Mouse (Mus musculus): Measurements from ENCODE around the gene Camta2.

Gene Camta2

DNA sequence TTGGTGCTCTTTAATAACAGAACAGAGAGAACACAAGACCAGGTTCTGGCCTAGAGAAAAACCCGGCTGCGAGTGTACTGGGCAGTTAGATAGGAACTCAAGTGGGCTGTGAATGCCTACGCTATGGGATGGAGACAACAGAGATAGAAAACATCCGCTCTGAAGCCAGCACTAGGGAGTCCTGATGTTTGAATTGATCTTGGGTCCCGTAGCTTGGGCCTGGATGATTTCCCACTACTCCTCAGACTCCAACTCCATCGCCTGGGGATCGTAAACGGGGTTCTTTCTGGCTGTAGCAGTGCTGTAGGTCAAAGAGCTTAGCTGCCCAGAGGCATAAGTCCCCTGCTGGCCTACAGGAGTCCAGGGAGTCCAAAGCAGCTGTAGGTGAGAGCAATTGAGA is 467 bp upstream of the Camta2 start:
- no peak for DNase-seq

DNA sequence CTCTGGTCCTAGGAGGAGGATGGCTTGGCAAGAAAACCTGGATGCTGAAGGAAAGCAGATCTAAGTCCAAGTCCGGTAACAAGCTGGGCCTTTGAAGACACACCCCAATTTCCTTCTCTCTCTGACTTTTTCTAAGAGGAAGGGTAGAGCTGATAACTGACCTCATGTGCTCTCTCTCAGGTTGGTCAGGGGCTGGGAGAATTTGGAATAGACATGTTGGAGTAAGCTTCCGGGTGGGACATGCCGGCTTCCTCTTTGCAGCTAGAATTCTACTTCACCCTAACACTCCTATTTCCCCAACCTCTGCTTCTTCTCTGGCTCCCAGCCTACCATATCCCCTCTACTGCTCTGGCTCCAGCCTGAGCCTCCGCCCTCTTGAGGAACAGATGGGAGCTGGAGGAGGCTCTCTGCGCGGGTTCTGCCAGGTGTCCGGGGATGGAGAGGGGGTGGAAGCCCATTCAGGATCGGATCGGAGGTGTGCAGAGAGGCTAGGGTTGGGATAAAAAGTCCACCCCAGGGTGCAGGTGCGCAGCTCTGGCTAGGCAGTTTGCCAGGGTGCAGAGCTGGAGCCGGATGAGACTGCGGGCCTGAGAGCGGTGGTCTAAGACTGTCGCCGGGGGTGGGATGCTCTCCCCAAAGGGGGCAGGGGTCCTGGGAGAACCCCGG is 871 bp downstream of the Camta2 start:
- DNase-seq, result peak; percentile 50

DNA sequence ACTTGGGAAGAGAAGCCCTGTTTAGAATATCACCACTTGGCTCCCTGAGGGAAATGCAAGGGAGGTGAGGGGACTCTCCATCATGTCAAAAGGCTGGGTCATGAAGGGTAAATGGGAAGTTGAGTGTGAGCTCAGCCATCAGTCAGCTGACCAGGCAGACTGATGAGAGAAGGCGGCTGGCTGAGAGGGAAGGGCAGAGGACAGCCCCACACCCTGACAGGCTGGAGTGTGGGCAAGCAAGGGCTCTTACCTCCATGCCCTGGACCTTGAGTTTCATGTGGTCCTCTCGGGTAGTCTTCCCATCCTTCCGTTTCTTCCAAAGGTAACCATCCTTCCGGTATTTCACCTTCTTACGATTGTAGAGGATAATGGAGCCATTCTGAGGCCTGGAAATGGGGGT is 4.3 kb downstream of the Camta2 start:
- DNase-seq, result no peak

DNA sequence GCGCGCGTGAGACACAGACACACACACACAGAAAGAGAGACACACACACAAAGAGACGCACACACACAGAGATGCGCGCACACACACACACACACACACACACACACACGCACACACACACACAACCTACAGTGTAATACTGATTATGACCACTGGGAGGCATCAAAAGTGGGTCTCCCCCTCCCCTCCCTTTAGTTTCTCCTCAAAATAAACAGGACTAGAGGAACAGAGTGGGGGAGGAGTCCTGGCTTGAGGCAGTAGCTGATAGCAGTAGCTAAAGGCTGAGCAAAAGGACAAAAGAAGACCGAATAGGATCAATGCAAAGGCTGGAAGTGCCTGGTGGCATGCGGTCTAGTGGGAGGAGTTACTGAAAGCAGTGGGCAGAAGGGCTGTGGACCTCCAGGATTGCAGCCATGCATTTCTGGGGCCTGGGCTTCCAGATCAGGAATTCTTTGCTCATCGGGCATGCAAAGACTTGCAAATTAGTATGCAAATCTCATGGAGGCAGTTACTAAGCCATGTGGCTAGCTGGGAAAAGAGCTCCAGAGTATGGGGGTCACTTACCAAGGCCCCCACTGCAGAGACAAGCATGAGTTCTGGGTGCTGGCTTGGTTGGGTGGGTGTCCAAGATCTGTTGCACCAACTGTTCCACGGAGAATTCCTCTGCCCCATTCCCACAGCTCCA is 5.9 kb downstream of the Camta2 start:
- peak; percentile 44 for DNase-seq

DNA sequence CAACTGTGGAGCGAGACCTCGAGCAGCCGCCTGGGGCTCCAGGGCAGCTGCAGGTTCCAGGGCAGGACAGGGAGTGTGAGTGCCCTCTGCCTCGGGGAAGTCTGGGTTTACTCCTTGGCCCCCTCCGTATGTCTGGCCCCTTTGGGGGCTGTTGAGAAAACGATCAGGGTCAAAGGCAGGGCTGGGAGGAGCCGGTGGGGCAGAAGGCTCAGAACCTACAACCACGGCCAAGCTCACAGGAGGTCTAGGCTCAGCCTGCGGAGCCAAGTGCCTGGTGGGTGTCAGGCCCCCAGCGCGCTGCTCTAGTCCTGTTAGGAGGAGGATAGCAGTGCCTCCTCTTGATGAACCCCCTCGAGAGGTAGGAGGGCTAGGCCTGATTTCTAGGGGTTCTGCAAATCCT is 6.7 kb downstream of the Camta2 start:
- DNase-seq, result no peak

DNA sequence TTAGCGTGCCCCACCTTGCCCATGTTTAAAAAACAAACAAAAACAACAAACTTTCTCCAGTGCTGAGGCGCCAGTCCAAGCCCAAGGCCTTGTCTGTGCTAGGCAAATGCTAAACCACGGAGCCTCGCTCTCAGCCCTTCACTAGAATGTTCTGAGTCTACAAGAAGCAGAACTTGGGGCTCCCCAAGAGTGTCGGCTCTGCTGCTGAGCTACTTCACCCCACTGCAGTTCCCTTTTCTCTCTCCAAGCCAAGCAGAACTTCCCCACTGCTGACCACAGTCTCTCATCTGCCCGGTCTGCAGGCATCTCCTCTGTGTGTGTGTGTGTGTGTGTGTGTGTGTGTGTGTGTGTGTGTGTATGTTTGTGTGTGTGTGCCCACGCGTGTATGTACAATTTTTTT is 8.0 kb downstream of the Camta2 start:
- DNase-seq, result no peak

DNA sequence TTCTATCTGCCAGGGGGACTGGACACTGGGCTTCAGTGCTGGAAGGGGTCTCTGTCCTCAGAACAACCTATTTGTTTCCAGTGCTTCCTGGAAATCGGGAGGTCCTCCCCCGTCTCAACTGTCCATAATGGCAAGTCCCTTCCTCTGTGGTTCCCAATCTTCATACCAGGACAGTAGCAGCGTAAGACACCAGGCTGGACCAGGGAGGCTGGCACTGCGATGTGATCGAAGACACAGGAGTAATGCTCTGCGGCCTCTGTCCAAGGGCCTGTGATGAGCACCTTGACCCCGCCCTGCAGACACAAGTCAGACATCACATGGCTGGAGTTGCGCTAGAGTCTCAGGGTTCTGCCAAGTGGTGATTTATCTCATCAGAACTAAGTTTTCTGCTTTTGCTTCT is 8.5 kb downstream of the Camta2 start:
- no peak for DNase-seq

DNA sequence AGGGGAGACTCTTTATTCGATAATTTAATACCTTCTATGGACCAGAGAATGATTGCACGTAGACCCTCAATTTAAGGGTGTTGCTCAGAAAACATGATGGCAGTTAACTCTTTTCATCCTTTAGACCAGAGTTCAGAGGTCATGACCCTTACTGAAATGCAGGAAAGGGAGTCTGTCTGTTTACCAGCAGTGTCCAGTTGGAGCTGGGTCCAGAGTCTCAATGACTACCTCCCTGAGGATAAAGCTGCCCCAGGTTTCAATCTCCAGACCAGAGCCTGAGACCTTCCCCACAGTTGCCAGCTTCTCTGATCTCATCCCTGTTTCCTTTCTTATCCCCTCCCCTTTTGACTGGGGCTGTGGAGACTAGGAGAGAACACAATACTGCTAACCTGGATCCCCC is 9.3 kb downstream of the Camta2 start:
- no peak for DNase-seq

DNA sequence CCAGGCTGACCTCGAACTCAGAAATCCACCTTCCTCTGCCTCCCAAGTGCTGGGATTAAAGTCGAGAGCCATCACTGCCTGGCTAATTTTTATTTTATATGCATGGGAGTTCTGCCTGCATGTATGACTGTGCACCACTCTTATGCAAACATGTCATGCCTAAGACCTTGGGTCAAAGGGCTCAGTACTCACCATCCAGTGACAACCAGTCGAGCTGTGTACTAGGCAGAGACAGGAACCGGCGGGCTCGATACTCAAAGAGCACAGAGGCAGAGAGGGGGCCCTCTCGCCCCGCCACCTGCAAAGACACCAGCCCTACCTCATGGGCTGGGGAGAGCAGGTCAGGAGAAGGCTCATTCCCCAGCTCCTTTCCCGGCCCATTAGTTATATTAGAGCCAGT is 9.8 kb downstream of the Camta2 start:
- no peak for DNase-seq

DNA sequence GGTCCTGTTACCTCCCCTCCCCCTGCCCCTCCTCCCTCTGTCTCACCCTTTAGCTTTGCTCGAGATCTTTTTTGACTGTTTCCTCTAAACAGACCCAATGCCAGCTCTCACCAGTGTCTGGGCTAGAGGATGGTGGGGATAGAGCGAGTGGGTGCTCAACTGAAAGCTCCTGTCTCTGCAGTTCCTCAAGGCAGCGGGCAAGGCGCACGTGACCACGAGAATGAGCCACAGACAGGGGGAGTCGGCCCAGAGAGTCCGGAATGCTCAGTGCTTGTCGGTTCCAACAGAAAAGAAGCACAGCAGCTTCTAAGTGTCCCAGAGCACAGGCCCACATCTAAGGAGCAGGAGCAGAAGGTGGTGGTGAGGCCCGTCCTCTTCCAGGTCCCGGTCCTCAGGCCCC is 13.4 kb downstream of the Camta2 start:
- DNase-seq, result no peak

DNA sequence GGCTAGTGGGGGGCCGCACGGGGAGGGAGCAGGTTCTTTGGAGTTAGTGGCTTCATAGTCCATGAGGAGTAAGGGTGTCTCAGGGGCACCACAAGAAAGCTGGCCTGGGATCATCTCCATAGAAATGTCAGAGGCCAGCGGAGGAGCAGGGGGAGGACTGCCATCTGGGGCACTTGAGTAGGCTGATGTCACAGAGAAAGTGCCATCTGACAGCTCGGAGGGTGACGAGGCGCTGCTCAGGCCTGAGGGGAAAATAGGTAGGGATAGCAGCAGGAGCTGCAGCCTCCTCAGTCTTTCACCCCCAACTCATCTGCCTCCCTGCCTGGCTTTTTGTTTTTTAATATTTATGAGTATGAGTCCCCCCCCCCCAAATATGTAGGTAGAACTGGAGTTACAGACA is 13.9 kb downstream of the Camta2 start:
- DNase-seq, result no peak

DNA sequence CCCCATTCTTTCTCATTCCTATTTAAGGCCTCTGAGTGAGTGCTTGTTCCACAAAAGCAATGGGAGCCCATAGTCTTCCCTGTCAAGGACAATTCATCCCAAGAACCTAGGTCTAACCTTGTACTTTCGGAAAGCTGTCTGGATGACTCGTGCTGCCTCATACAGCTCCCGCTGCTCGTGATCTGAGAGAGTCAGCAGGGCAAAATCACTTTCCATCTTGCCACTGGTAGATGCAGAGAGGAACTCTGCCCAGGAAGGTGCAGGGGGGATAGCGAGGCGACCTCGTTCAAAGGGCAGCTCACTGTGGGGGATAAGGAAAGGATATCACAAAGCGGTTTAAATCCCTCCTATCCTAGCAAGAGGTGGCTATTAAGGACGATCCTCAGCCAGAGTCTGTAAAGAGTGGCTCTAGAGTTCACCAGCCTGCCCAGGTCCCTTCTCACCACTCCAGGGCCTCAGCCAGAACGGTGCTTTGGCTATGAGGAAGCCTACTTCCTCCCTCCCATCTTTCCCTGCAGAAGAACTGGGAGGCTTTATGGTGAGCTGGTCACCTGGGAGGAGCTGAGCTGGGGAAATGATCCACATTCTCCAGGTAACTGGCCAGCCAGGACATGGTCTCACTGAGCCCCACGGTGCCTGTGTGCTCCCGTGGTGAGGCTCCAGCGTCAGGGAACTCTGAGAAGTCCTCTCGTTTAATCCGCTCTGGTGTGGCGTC is 16.4 kb downstream of the Camta2 start:
- no peak for DNase-seq

DNA sequence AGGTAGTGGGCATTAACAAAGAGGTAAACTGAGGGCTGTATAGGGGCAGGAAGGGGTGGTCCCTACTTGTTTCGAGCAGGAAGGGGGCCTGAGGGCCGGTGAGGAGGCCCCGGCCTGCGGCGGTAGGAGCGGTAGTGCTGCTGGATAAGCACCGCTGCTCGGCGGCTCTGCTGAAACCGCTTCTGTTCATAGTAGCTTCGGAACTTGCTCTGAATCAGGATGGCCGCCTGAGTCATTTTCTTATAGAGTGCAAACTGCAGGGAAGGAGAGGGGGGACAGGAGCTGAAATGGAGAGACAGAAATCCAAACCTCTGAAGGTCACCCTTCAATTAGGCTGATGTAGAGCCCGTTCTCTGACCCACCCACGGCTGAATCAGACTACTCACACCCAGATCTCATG is 17.4 kb downstream of the Camta2 start:
- no peak for DNase-seq

DNA sequence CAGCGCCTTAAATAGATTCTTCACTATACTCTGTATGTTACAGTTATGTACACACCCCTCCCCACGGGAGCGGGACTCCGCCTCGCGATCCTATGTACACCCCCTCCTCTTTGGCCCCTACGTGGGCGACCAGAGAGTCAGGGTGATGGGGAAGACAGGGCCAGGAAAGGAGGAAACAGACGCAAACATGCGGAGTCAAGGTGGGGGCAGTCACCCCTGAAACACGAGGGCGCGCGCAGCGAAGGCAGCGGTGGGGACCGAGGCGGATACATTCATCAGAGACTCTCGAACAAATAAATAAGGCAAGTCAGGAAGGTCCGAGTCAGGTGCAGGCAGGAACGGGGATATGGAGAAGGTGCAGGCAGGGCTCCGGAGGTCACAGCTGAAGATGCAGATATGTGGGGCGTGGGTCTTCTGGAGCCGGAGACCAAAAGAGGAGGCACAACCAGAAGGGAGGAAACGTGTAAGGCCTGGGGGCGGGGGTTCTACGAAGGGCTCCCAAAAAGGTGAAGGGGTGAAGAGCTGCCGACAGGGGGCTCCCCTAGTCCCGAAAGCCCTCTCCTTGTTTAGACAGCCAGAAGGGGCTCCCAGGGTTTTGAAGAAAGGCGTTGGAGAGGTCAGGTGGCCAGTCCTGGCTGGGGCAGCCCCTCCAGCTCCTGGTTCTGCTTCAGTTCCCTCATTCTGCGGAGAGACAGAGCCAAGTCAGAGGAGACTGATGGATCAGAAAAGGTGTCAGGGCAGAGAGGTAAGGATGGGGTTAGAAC is 18.1 kb downstream of the Camta2 start:
- DNase-seq, result peak; percentile 72

DNA sequence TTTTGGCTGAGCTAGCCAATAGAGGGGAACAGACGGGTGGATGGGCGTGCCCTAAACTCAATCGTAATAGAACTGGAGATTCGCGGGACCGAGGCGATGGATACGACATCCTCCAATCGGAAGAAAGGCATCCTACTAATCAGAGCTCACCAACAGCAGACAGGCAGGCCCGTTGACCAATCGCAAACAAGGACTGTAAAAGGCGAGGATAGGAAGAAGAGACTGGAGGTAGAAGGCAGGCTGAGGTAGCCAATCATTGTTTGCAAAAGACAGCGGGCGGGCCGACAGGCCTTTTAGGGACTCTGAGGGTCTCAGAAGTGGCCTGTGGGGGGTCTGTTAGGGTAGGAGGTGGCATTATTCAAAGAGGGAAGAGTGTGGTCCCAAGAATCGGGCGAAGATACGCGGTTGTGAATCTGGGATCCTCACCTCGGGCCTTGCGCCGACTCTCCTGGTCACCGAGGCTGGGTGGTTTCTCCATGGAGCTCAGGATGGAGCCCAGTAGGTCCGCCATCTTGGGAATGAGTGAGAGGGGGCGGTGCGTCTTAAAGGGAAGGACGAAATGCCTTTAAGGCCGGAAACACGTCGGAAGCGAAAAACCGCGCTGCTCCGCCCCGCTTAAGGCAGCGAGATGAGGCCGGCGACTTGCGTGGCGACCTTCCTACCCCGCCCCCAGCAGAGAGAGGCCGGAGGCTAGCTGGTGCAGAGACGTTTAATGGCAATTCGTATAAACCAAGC is 19.0 kb downstream of the Camta2 start, which contains the start of gene Spag7:
Gene Spag7 (minus strand): TSS at position 646 of the 735 bp plus-strand sequence.
- peak; percentile 96 for DNase-seq

DNA sequence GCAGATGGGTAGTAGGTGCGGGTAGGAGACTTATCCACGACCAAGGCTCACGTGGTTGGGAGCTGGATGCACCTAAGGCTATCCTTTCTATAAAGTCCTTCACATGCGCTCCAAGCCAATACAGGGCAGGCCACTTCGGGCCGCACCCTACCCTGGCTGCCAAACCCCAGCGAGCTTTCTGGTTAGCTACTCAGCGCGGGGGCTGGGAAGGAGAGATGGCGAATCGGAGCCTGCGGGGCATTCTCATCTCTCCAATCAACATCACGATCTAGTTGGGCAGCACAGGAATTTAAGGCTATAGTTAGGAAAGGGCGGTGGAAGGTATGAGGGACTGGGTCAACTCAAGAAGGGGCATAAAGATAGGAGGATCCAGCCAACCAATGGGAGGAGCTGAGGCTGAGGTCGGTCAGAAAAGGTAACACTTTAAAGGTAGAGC is 19.6 kb downstream of the Camta2 start:
- DNase-seq, result peak; percentile 77

DNA sequence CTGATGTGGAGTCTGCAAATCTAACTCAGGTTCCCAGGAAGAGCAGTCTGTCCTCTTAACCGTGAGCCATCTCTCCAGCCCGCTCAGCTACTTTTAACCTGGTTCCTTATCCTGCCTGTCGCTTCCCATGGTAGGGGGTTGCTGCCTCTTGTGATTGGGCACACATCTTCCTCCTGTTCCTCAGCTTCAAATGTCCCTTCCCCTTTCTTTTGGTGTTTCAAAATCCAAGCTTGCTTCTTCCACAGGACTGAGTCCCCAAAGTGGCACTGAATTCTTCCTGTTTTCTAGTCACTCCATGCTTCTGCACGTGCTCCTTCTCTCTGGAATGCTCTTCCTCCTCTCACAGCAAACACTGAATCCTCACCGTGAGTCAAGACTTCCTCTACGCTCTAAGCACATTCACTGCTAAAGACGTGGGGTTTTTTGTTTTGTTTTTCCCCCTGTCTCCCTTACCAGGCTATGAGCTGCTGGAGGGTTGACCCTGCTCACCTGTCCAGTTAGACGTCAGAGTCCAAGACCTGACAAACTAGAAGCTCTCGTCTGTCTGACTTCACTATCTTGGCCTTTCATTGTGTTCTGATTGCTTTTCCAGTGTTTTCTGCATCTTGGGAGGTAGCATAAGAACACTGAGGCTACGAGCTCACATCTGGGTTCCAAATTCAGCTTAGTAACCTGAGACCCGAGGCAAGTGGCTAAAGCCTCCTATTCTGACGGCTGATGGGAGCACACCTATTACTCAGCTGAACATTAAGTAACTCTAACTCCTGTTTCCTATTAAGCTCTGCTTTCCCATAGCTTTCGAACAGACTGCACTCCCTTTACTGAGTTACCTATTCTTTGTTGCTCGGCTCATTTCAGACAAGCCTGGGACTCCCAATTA is 20.4 kb downstream of the Camta2 start:
- no peak for DNase-seq

DNA sequence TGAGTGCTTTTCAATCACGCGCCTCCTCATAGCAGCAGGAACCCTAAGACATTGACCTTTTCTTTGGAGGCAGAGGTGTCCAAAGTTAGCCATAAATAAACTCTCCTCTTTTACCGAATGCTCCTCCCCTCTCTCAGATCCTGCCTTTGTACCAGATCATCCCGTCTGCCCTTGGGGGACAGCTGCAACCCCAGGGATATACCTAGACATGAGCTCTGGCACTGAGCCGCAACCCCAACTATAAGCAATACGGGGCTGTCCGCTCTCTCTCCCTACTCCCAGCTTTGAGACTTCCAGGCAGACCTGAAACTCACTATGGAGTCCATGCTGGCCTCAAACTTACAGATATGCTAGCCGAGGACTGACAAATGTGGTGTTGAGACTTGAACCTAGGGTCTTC is 21.2 kb downstream of the Camta2 start:
- no peak for DNase-seq

DNA sequence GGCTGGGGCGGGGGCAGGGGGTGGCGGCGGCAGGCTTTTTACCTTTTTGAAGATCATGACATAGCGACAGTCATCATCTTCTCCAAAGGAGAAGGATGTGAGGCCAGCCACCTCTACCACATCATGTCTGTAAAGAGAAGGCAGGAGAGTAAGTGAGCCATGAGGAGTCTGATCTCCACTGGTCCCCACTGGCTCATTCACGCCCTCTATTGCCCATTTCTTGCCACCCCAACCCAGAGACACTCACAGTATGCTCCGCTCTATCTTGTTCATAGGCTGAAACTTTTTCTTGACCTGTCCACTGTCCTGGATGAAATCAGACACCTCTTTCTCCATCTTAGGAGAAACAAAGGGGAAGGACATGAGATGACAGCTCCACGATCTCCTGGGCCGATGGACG is 23.2 kb downstream of the Camta2 start:
- no peak for DNase-seq

DNA sequence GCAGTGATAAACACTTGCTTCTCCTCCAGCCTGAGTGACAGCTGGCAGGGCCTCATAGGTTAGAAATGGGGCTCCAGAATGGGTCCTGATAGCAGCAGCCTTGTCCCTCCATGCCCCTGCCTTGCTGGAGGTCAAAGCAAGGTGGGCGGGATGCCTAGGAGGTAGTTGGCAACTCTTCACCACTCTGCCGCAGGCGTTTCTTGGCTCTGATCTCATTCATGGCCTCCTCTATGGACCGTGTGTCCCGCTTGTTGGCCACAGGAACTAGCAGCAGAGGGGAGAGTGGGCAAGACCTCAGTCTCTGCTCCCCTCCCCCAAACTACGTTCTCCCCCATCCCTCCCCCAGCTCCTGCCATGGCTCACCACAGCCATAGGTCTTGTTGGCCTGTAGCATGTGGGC is 23.9 kb downstream of the Camta2 start:
- DNase-seq, result no peak

DNA sequence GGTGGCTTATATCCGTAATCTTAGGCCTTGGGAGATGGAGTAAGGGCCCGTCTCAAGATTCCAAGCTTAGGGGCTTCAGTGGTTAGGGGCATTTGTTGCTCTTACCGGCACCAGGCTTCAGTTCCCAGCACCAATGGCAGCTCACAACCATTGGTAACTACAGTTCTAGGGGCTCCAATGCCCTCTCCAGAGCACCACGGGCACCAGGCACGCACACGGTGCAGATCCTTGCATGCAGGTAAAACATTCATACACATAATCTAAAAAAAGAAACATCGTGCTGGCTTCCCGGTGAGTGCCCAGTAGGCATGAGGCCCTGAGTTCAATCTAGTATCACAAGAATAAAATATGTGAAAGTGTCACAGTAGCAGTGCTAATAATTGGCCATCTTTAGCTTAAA is 24.8 kb downstream of the Camta2 start:
- DNase-seq, result no peak

DNA sequence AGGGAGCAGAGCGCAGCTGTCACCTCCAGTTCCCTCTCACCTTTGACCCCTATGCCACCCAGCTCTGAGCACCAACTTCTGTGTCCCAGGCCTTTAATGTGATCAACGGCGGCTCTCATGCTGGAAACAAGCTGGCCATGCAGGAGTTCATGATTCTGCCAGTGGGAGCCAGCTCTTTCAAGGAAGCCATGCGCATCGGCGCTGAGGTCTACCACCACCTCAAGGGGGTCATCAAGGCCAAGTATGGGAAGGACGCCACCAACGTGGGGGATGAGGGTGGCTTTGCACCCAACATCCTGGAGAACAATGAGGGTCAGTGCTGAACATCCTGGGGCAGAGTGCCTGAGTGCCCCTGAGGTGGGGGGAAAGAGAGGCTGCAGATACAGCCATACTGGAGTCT is 27.3 kb downstream of the Camta2 start:
- no peak for DNase-seq
